Mouse (Mus musculus) thymus, postnatal 4 days (tissue): ENCODE data around the gene Rabggtb.
"Not testable (repeated sequence)": the region's sequence is repeated elsewhere in the genome, so short reads cannot be mapped to it uniquely, and the experiment has no call there.

Experiments
- DNase-seq: peaks from one replicate; pipeline ENCODE4 v3.0.0; 2021

Gene Rabggtb

DNA sequence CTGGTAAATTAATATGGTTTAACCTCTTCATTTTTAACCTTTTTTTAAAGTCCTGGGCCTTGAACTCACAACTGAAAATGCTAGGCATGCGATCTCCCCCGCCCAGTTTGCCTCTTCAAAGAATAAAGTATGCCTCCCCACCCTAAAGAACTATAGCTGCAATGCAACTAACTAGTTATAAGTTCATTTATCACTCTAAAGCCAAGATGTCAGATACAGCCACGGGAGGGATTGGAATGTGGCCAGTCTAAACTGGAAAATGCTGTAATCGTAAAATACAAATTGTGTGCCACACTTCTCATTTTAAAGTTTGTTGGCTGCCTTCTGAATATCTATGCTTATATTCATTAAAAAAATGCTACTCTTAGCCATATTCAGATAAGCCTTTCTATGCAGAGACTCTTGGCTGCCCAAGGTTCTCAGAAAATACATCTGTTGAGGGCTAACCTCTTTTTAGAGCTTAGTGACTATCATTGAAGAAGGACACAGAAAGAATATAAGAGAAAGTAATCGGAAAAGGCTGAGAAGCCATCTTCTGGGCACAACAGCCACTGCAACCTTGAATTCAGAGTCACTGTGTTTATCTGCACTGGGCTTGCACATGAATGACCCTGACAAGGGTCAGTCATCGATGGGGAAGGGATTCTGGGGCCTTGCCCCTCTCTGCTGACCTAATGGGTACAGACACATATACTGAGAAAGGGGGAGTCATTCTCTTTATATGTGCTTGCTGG is 868 bp upstream of the Rabggtb start:
- DNase-seq, result no peak

DNA sequence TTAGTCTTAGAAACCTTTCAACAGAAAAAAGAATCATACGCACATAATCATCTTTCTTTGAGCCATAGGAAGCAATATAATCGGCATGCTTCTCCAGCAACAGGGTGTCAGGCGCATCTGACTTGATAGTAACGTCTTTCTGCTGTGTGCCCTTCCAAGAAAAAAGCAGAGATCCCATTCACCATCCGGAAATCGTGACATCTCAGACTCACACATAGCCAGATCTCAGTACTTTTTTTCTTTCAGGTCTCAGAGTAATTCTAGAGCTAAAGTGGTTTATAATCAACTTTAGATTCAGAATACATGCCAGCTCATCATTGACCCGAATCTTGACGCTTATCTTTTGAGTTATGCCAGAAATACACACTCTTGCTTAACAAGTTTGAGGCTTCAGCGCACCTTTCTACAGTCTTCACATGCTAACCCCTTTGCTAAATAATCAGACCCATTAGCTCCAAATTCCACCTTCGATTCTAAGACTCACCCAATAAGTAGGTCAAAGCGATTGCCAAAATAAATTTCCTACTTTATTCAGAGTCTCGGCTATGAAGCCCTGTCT is 848 bp downstream of the Rabggtb start:
- DNase-seq, result no peak

DNA sequence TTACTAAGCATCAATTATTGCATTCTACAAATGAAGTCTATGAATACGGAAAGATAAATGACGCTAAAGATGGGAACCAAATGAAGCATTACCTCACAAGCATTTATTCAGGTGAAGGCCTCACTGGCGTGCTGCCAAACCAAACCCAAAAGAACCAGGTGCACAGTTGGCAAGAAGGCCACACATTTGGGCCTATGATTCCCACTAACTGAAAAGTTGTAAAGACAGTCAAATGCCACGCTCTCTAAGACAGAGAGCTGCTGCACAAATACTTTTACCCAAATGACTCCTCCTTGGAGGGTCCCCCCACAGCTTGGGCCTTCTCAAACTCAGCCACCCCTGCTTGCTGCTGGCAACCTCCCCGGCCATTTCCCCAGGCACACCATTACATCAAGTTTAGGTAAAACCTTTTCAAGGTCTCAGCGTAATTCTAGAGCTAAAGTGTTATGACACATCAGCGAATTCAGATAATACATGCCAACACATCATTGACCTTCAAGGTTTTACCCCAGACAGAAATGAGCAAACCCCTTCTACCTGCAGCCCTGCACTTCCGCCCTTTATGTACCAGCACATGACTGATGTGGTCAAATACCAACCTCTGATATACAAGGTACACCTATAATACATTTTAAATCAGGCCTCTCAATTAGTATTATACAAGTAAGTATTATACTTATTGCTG is 1.5 kb downstream of the Rabggtb start:
- no peak for DNase-seq

DNA sequence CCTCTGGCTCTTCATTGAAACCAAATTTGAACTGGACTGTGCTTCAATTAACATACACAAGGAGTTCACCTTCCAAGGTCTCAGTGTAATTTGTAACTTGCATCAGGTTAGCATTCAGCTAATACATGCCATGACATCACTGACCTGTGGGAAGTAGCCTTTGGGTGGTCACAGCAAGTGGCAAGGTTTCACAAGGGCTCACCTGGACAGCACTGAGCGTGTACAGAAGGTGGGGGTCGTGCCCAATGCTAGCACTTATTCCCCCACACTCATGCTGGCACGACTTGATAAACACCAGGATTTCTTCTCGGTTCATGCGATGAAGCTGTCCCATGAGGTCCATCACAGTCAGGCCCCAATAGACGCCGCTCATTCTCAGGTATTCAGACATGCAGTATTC is 2.3 kb downstream of the Rabggtb start:
- DNase-seq, result no peak

DNA sequence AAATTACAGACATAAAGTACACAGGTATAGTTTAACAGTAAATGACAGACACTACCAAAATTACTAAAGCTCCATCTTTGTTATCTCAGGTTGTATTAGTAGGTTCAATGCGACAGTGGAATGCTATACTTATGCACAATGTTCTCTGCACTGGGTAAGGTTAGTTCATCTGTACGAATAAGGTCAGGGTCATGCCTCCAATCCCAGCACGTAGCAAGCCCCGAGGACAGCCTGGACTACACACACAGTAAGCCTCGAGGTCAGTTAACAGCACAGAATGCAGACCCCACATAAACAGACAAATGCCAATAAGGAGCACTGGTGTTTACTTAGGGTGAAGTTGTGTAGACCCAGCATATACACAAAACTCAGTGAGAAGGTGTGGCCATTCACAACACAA is 3.9 kb downstream of the Rabggtb start:
- no peak for DNase-seq

DNA sequence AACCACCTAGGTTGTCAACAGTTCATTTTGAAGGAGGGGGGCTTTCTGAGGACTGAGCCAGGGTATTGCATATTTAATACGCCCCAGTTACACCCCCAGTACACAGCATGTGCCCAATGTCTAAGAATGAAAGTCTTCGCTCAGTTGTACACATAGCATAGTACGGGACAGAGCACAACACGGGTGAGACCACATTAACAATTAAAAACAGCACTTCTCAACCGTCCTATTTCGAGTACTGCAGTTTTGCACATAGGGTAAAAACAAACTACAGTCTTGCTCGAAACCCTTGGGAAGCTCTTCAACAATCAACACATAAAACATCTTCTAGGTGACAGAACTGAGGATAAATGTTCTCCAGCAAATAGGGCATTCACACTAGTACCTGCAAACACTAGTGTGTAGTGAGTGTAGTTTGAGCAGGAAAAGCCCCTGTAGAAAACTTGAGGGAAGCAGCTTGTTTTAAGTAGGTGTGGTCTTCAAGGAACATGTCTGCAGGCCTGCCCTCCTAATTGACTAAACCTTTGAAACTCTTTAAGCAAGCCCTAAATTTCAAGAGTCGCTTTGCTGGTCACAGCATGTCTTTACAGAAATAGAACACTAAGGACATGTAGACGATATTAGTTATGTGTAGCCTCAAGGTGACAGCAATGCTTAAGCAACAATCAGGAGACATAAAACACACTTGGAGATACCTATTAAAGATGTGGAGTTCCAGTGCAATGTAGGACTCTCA is 6.5 kb downstream of the Rabggtb start, which contains the start of gene Msh4:
Gene Msh4 (minus strand): TSS at position 3 of the 736 bp plus-strand sequence.
- no peak for DNase-seq

DNA sequence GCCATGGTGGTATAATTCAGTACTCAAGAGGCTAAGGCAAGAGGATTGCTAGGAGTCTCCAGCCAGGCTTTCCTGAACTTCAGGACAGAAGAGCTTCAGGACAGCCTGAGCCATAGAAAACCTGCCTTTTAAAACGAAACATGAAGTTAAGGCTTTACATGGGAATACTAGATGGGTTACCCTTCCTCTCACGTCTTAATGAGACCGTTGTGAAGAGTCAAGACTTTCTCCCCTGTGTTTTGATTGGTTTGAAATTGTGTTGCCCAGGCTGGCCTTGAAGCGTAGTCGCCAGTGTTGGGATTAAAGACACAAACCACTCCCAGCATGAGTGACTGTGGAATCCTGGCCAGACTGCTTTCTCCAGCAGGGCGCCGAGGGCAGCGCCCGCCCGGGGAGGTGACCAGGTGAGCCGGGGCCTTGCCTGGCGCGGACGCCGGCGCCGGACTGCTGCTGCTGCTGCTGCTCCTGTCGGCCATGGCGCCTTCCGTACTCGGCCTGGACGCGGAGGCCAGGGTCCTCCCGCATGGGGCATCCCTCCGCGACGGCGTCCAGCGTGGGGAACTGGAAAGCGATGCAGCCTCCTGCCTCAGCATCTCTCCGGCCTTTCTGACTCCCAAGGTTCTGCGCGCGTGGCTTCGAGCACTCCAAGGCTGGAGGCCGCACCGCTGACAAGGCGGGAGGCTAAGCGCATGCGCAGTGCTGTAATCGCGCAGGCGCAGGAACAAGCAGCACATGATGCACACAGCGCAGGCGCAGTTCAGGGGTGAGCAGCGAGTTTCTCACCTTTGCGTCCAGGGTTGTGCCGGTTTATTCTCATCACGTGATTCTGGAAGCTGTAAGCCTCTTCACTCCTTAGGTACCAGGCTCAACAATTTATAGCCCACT is 7.3 kb downstream of the Rabggtb start:
- peak; percentile 22 for DNase-seq

DNA sequence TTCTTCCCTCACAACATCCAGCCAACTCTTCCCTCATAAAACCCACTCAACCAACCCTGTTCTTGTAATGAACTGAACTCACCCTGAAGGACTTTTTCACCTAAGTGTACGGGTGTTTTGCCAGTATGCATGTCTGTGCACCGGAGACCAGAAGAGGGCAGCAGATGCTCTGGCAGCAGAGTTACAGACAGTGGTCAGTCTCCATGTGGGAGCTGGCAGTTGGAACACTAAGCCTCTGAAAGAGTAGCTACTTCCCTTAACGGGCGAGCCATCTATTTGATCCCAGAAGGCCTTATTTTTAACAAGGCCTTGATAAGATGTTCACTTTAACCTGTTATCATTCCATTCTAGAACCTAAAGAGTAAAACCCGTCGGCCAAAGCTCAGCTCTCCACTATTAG is 8.2 kb downstream of the Rabggtb start:
- peak; percentile 60 for DNase-seq

DNA sequence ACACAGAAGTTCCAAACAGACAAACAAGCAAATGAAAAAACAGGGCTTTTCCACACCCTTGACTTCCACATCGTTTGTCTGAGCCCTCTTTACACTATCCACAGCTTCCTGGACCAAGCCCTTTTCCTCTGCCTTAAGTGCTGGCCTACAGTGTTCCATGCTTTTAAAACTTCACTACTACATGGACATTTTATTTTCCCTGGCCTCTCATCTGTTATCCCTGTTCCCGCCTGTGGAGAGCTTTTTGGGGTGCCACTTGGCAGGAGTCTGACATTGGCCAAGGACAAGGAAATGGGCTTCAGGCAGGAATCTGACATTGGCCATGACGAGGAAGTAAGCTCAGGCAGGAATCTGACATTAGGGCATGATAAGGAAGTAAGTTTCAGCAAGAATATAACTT is 10.2 kb downstream of the Rabggtb start:
- no peak for DNase-seq

DNA sequence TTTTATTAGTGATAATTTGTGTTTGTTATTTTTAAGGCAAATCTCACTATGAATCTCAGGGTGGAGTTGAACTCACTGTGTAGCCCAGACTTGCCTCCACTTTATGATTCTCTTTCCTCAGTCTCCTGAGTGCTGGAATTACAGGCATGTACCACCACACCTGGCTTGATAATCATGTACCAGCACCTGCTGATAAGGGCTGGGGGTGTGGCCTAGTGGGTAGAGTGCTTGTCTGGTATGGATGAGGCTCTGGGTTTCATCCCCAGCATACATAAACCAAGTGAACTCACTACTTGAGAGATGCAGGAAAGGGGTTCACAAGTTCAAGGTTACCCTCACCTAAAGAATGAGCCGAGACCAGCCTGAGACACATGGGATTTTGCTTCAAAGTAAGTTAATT is 10.9 kb downstream of the Rabggtb start:
- DNase-seq, result no peak

DNA sequence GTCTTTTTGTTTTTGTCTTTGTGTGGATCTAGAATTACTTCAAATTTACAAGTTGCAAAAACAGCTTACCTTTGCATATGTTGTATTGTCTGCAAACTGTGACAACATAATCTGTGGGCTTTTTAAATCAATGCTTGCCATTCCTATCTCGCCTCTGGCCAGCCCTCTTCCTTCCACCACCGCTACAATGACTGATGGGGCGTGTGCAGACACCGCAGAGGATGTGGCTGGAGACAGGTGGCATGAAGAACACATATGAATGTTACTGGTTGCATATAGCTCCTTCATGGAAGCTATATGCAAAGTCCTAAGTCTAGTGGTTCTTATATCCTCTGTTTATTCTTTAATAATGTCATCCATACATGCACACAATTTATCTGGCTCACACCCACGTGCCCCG is 15.6 kb downstream of the Rabggtb start:
- DNase-seq, result peak; percentile 42

DNA sequence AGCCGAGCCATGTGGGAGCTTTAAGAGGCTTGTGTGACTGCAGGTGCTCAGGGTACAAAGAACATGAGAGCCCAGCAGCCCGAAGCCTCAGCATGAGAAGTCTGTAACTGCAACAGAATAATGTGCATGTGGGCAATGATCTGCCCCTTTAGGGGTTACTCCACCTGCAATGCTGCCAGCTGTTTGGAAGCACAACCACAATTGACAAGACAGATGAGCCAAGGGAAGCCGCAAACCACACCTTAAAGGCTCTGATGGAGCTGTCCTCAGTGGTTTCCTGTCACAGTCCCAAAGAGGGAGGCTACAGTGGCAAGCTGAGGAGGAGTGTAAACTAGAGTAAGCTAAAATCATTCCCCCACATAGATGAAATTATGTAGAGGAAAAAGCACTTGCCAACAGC is 17.4 kb downstream of the Rabggtb start:
- DNase-seq, result peak; percentile 71

DNA sequence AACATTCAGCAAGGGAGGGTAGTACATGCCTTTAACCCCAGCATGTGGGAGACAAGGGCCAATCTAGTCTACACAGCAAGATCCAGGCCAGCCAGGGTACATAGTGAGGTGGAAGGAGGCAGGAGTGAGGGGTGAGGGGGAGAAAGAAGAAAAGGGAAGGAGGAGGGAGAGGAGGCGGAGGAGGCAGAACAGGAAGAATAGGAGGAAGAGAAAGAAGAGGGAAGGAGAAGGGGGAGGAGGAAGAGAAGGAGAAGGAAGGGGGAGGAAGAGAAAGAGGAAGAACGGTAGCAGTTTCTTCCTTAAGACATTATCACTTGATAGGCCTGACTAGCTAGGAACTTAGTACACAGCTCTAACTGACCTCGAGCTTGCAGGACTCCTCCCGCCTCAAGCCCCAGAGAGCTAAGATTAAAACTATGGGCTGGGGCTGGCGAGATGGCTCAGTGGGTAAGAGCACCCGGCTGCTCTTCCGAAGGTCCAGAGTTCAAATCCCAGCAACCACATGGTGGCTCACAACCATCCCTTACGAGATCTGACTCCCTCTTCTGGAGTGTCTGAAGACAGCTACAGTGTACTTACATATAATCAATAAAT is 23.5 kb downstream of the Rabggtb start:
- DNase-seq, result no peak

DNA sequence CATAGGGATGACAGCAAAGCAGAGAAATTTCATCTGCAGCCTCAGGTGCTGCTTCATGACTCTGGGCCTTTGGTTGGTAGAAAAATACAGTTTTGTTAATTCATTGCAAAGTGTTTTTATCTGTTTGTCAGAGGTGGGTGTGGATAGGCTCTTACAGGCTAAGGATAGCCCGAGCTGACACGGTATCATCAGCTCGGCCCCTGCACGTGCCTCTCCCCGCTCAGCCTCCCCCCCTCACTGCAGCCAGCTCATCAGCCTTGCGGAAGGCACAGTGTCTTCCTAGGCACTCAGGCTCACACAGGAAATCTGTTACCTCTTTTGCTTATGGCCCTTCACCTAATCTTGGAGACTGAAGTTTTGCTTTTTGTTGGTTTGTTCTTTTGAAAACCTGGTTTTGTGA is 24.7 kb downstream of the Rabggtb start:
- DNase-seq, result no peak

DNA sequence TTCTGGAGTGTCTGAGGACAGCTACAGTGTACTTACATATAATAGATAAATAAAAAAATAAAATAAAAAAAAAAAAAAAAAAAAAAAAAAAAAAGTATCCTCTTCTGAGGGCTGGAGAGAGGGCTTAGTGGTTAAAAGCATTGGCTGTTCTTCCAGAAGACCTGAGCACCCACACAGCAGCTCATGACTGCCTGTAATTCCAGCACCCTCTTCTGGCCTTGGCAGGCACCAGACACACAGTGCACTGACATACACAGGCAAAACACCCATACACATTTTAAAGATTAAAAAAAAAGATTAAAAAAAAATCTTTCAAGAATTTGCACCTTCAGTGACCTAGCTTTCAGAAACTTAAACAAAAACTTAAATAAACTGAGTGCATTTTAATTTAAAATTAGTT is 26.5 kb downstream of the Rabggtb start:
- peak; percentile 29 for DNase-seq

DNA sequence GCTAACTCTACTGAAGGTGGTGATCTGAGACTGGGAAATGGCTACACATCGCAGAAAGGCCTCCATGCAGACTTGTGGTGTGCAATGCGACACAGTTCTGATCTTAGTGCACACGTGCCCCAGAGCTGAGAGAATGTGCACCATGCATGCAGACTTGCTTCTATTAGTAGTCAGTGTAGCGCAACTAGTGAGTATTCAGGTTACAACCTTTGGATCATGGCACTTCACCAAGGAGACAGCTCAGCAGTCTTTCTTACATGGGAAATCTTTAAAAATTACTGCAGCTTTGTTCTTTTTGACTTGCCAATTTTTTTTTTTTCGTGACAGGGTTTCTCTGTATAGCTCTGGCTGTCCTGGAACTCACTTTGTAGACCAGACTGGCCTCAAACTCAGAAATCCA is 41.4 kb downstream of the Rabggtb start:
- no peak for DNase-seq

DNA sequence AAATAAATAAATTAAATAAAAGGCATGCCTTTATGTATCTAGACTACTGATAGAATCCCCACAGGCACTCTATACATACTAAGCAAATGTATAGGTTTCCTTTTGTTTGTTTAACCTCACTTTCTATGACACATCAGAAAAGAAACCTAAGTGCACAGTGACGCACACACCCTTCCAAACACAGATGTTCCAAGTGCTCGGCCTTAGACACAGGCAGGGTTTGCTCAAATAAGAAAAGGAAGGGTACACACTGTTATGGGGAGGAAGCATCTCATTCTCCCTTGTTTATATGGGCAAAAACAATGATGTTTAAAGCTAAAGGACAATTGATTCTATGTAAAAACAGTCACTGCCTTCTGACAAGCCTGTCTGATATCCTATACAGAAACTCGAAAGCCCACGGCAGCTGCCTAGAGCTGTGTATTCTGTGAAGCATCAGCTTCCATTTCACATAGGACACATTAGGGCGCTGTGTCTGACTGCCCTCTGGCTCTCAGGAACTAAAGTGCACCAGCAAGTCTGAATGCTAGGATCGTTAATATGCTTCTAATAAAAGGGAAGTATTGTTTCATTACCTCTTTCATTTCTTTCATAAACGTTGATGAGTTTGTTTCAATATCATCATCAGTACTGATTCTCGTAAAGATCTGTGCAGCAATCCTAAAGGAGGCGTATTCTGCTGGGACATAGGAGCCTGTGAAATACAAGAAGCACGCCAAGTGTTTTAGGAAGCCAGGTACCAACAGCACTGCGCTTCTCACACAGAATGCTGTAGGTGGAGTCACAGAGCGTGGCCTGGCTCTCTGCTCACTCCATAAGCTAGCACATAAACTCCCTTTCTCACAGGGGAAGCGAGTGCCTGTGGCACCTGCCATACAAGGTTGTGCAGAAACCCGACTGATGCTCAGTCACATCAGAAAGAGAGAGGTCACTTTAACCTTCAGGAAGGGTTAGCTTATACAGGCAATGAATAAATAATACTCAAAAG is 45.4 kb downstream of the Rabggtb start:
- no peak for DNase-seq

DNA sequence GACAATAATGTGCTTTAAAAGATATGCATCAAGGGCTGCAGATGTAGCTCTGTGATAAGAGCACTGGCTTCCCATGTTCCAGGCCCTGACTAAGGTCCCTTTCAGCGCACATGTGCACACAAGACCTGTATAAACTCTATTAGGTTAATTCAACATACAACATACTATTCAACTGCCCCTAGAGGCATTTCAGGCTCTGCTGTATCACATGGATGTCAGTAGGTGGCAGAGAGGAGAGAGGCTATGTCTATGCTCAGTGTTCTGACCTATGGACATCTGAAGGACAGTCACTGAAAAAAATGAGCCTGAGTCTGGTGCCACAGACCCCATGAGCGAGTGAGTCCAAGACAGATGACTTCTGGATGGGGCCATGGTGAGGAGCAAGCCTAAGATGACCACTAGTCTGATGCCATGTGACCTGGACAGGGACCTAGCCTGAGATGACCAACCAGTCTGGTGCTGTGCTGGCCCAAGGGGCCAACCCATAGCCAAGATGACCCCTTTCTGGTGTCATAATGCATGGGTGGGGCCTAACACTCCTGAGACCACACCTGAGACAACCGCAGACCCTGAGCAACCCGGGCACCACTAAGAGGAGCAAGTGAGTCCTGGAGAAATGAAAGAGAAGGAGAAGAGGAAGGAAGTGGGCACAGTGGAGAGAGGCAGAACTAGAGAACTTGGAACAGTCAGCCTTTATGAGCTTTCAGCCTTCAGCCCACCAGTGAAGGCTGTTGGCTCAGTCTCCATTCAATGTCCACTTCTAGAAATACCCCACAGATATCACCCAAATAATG is 48.0 kb downstream of the Rabggtb start:
- DNase-seq, result no peak

DNA sequence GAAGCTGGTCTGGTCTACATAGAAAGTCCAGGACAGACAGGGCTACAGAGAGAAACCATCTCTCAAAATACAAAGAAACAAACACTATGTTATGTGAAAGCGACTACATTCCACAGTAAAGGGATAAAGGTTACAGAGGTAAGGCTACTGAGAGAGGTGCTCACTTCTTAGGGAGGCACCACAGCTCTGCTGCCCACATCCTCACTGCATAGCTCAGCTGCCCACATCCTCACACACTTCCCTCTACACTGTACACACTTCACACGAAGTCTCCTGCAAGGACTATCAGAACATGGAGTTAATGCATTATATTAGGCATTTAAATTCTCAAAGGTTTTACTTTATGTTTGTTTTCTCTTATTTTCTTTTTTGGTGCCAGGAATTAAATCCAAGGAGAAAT is 49.0 kb downstream of the Rabggtb start:
- no peak for DNase-seq

DNA sequence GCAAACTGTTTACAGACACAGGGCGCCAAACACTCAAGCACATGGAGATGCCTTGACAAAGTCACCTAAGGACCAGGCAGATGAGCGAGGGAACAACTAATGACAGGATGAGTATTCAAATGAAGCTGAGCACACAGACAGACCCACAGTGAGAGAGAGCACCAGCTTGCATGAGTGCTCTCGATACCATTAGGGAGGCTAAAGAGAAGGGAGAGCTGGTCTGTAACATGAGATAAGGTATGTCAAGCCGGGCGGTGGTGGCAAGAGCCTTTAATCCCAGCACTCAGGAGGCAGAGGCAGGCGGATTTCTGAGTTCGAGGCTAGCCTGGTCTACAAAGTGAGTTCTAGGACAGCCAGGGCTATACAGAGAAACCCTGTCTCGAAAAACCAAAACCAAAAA is 52.4 kb downstream of the Rabggtb start:
- not testable (repeated sequence) for DNase-seq
